Mouse (Mus musculus): ENCODE measurements around the gene Sh3pxd2a. TPM values are rescaled to one million over a fixed set of nuclear protein-coding genes. Genes with fewer than 3 reads are reported as not detected.

Sh3pxd2a gene
- total and polyA plus RNA-seq, 3 experiments: 1.3 to 4.6 (median 3.2) TPM

- in situ Hi-C loops (cut with MboI; ENCODE audit: low pct_ligation_motif_present, low pct_unique_long_range_greater_than_20kb, low sequenced_read_pairs): loop anchor here (5.0 kb wide), 1 partner anchor 140 kb away; no protein-coding TSS in a partner anchor
- Histone ChIP-seq H3K79me2 (replicated peaks; ENCODE audit: control insufficient read depth, extremely low read depth, insufficient read depth, poor library complexity, severe bottlenecking) (no peaks in the 10 kb centered on the region), H3K36me3 (replicated peaks in 1 of 2; ENCODE audit: control insufficient read depth in 1 of 2, insufficient read depth in 1 of 2, low read length in 1 of 2) (peaks cover 0 to 45% of the 10 kb centered on the region in 2 experiments), H3K27ac (ENCODE audit: insufficient read depth, low read depth) (no peak overlapping the region), H3K4me2 (ENCODE audit: insufficient read depth, low read depth, poor library complexity, severe bottlenecking) (no peak overlapping the region), H3K9me3 (replicated peaks; ENCODE audit: low read length) (no peaks in the 10 kb centered on the region), H3K27me3 (replicated peaks) (no peaks in the 10 kb centered on the region), H3K9ac (ENCODE audit: insufficient read depth, low read depth) (no peak overlapping the region), H3K4me3 (replicated peaks in 1 of 3; ENCODE audit: low read depth in 2 of 3, low read length in 2 of 3, poor library complexity in 1 of 3) (no peak overlapping the region), H3K4me1 (ENCODE audit: control insufficient read depth in 1 of 2, insufficient read depth in 2 of 2) (peaks cover 0 to 4% of the 10 kb centered on the region in 2 experiments; a peak in 2 of 4 replicates)
- DNase-seq (ENCODE audit: extremely low read depth): peak; percentile 61
- TF ChIP-seq ZC3H11A (IDR thresholded peaks at IDR 0.05; ENCODE audit: low read depth, low read length) (peak; percentile 48), TBP (conservative IDR thresholded peaks at IDR 0.05; ENCODE audit: low read depth, low read length) (no peak), MEF2A (IDR thresholded peaks at IDR 0.05; ENCODE audit: borderline replicate concordance, low read depth, low read length) (no peak), MXI1 (IDR thresholded peaks at IDR 0.05; ENCODE audit: low read depth, low read length) (no peak), RCOR1 (conservative IDR thresholded peaks at IDR 0.05; ENCODE audit: low read depth, low read length) (no peak), IRF4 (IDR thresholded peaks at IDR 0.05; ENCODE audit: low read depth, low read length) (no peak), CTCF (conservative IDR thresholded peaks at IDR 0.05 in 1 of 2, IDR thresholded peaks at IDR 0.05 in 1 of 2; ENCODE audit: low read depth in 2 of 2, low read length in 2 of 2) (peak; percentile 53 to 86; a peak in 3 of 4 replicates), GABPA (IDR thresholded peaks at IDR 0.05; ENCODE audit: insufficient replicate concordance, low read depth, low read length) (no peak), SIN3A (IDR thresholded peaks at IDR 0.05; ENCODE audit: low read length) (no peak), JUND (conservative IDR thresholded peaks at IDR 0.05; ENCODE audit: low read depth, low read length) (no peak), UBTF (IDR thresholded peaks at IDR 0.05; ENCODE audit: low read depth, low read length) (no peak), PAX5 (IDR thresholded peaks at IDR 0.05; ENCODE audit: low read length) (no peak), POLR2A (IDR thresholded peaks at IDR 0.05; ENCODE audit: low read depth, low read length) (no peak), E2F4 (IDR thresholded peaks at IDR 0.05; ENCODE audit: insufficient replicate concordance, low read depth, low read length) (no peak), SMC3 (IDR thresholded peaks at IDR 0.05; ENCODE audit: low read depth, low read length) (peak; percentile 82), EP300 (IDR thresholded peaks at IDR 0.05; ENCODE audit: low read length) (no peak), JUN (IDR thresholded peaks at IDR 0.05; ENCODE audit: insufficient read depth, low read depth, low read length) (no peak), NRF1 (IDR thresholded peaks at IDR 0.05; ENCODE audit: low read depth, low read length) (no peak), RAD21 (IDR thresholded peaks at IDR 0.05; ENCODE audit: low read depth, low read length) (peak; percentile 88)
- dilution Hi-C loops (cut with MboI; ENCODE audit: extremely low pct_ligation_motif_present, extremely low pct_unique_long_range_greater_than_20kb, low sequenced_read_pairs): no loop called here
Observed at GRCm38 (mm10) chr19:47502563-47502962, 38.4 kb upstream of the Sh3pxd2a start.

- Histone ChIP-seq H3K4me2 (ENCODE audit: insufficient read depth, low read depth, poor library complexity, severe bottlenecking) (no peak overlapping the region), H3K9ac (ENCODE audit: insufficient read depth, low read depth) (no peak overlapping the region), H3K27ac (ENCODE audit: insufficient read depth, low read depth) (no peak overlapping the region), H3K36me3 (replicated peaks in 1 of 2; ENCODE audit: control insufficient read depth in 1 of 2, insufficient read depth in 1 of 2, low read length in 1 of 2) (peaks cover 0 to 30% of the 10 kb centered on the region in 2 experiments), H3K9me3 (replicated peaks; ENCODE audit: low read length) (no peaks in the 10 kb centered on the region), H3K27me3 (replicated peaks) (no peaks in the 10 kb centered on the region), H3K79me2 (replicated peaks; ENCODE audit: control insufficient read depth, extremely low read depth, insufficient read depth, poor library complexity, severe bottlenecking) (no peaks in the 10 kb centered on the region), H3K4me3 (replicated peaks in 1 of 3; ENCODE audit: low read depth in 2 of 3, low read length in 2 of 3, poor library complexity in 1 of 3) (no peak overlapping the region), H3K4me1 (ENCODE audit: control insufficient read depth in 1 of 2, insufficient read depth in 2 of 2) (no peaks in the 10 kb centered on the region)
- in situ Hi-C loops (cut with MboI; ENCODE audit: low pct_ligation_motif_present, low pct_unique_long_range_greater_than_20kb, low sequenced_read_pairs): loop anchor here (5.0 kb wide), 1 partner anchor 138 kb away; no protein-coding TSS in a partner anchor
- TF ChIP-seq MAFK (IDR thresholded peaks at IDR 0.05; ENCODE audit: insufficient replicate concordance, low read length) (no peak), MYC (IDR thresholded peaks at IDR 0.05; ENCODE audit: low read depth, low read length) (no peak), GABPA (IDR thresholded peaks at IDR 0.05; ENCODE audit: insufficient replicate concordance, low read depth, low read length) (no peak), ZMIZ1 (IDR thresholded peaks at IDR 0.05; ENCODE audit: low read depth, low read length) (no peak)
- no peak for DNase-seq (ENCODE audit: extremely low read depth)
- dilution Hi-C loops (cut with MboI; ENCODE audit: extremely low pct_ligation_motif_present, extremely low pct_unique_long_range_greater_than_20kb, low sequenced_read_pairs): no loop called here
Observed at GRCm38 (mm10) chr19:47500389-47501011, 36.3 kb upstream of the Sh3pxd2a start.

Data from CH12.LX (cell line).